Mouse (Mus musculus) layer of hippocampus, postnatal 14 days (tissue): Measurements from ENCODE around the gene Ccnt1. TPM values are rescaled to one million over a fixed set of nuclear protein-coding genes. Genes with fewer than 3 reads are reported as not detected.
"Not testable (repeated sequence)": the region's sequence is repeated elsewhere in the genome, so short reads cannot be mapped to it uniquely, and the experiment has no call there.

Source experiments
- DNase-seq, 2 experiments: peaks; one replicate each; pipeline ENCODE4 v3.0.0; 2021 to 2022; ENCODE audit warnings: low spot score in 2 of 2, mixed read lengths in 1 of 2
- total RNA-seq, 2 experiments: library from RNA; stranded (reverse); gene quantifications; 2 replicates each; pipeline ENCODE4 v1.2.3; 2021

Gene Ccnt1
- total RNA-seq, 2 experiments from 2014 or later = 43.9 to 44.7 TPM

DNA sequence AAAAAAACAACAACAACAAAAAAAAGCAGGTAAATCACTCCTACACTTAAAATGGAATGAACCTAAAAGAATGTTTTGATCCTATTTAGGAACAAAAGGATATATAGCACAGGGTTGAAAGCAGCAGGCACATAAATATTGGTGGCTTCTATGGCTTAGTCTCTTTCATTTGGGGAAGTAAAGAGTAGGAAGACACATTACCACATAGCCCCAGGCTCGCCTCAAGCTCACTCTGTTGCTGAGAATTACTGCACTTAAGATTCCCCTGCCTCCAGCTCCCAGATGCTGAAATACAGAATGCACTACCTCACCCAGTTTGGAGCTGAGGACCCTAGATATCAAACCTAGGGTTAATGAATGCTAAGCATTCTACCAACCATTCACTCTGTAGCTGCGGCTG lies 18.0 kb downstream of the Ccnt1 start:
- no peak for DNase-seq

- no peak for DNase-seq
Observed at GRCm38 (mm10) chr15:98546843-98547242, 23.9 kb downstream of the Ccnt1 start.

DNA sequence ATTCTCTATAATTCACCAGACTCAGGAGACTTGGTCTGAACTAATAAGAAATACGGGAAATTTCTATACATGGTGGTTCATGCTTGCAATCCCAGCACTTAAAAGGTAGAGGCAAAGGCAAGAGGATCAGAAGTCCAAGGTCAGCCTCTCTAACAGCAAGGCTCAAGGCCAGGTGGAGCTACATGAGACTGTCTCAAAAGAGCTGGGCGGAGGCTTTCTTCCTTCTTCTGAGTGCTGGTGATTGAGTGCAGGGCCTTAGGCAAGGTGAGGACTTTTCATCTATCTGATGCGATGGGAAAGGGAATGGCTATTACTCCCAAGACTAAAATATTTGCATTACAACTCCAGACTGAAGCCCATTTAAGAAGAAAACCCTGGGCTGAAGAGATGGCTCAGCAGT lies 25.6 kb downstream of the Ccnt1 start:
- no peak for DNase-seq

DNA sequence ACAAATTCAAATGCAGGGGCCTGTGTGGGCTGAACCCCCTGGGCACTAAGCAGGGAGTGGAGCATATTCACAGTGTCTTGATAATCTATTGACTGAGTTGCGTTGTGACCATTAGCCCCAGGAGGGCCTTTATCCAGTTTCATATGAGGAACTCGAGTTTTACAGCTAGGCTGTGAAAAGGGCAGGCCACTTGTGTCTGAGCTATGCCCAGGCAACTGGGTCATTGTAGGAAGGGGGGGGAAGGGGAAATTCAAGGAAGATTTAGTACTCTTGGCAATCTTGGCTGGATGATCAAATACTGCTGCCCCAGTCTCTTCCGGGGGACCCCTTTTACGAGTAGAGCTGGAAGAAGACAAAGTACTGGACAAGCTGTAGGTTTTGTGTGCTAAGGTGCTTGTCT lies 27.4 kb downstream of the Ccnt1 start:
- no peak for DNase-seq

DNA sequence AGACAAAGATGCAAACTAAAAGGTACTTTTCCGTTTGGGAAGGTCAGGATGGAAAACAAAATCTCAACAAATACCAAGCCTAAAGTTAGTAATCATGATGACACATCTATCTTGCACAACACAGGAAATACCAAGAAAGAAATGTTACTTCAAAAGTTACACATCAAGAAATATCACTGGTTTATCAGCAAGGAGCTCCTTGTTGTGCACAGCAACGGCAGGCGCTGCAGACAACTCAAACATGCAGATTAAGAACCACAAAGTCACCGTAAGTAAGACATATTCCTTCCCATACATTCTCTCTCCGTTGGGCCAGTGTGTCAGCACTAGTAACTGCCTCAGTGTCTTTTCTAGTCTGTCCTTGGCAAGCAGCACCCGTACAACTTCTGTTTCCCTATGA lies 29.7 kb downstream of the Ccnt1 start:
- no peak for DNase-seq

- no peak for DNase-seq
Observed at GRCm38 (mm10) chr15:98537923-98538322, 32.8 kb downstream of the Ccnt1 start.

GRCm38 (mm10) chr15:98536828-98537510 lies 33.8 kb downstream of the Ccnt1 start:
- no peak for DNase-seq

- no peak for DNase-seq
Observed at GRCm38 (mm10) chr15:98535921-98536320, 34.8 kb downstream of the Ccnt1 start.

DNA sequence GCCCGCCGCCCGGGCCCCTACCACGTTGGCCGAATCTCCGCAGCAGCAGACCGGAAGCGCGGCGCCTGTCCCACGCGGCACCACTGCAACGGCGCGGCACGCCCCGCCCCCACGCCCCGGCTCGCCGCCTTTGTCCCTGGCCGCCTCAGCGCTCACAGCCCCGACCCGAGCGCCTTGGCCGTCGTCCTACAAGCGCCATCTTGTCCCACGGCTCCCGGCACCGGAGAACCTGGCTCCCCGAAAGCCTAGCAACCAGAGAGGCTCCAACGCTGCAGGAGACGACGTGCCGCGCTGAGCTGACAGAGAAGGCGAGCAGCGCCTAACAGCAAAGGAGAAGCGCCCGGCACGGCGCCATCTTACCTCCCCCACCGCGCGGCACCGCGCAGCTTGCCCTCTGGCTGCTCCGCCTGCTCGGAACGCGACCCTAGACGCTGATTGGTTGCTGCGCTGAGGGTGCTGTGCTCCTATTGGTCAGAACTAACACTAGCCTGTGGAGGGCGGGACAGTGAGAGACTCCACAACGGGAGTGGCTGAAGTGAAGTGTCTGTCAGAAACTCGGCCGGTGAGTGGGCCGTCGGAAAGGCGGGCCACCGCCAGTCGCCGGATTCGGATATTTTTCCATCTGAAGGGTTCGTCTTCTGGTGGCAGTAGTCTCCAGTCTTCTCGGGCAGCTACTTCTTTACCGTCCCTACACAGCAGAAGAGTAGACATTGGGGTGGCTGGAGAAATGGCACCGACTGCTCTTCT lies 36.7 kb downstream of the Ccnt1 start, which contains the start of gene Kansl2:
Gene Kansl2, minus strand, starts transcription at position 384 of the 747 bp plus-strand sequence.
- peak; percentile 99 for DNase-seq

DNA sequence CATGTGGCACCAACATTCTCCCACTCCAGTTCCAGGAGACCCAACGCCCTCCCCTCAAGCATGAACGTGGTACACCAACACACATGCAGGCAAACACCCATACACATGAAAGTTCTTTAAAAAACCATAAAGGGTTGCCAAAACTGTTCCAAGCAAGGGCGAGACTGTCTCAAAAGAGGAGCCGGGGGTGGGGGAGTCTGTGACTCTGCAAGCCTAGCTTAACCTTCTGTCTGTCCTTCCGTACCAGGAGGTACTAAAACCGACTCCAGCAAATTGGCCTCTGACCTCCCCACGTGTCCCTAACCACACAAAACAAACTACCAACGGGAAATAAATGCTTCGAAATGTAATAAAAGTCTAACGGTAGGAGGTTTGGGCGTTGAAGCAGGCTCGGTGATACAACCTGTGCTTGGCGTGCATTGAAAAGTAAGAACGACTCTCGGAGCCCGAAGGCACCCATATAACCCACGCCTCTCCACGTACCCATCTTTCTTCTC lies 37.6 kb downstream of the Ccnt1 start:
- no peak for DNase-seq

- no peak for DNase-seq
Observed at GRCm38 (mm10) chr15:98532281-98532680, 38.4 kb downstream of the Ccnt1 start.

DNA sequence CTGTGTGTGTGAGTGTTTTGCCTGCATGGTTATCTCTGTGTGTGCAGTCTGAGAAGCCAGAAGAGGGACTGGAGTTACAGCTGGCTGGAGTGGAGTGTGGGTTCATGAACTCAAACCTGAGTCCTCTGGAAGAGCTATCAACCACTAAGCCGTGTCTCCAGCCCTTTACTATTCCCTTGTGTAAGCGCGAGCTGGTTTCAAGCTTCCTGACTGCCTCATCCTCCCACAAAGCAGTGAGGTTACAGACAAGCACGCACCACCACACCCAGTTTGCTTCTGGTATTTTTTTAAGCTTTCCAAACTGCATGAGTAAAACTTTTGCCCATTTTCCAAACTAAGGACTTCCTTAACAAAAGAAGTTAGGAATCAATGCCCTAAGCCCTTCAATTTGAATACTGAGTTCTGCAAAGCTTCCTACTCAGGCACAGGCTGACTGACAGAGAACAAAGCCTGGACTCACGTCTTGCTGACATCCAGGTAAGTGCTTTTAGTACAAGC lies 42.6 kb downstream of the Ccnt1 start:
- DNase-seq = no peak

GRCm38 (mm10) chr15:98527056-98527771 lies 43.5 kb downstream of the Ccnt1 start:
- no peak for DNase-seq

- DNase-seq = no peak
Observed at GRCm38 (mm10) chr15:98526057-98526456, 44.7 kb downstream of the Ccnt1 start.

DNA sequence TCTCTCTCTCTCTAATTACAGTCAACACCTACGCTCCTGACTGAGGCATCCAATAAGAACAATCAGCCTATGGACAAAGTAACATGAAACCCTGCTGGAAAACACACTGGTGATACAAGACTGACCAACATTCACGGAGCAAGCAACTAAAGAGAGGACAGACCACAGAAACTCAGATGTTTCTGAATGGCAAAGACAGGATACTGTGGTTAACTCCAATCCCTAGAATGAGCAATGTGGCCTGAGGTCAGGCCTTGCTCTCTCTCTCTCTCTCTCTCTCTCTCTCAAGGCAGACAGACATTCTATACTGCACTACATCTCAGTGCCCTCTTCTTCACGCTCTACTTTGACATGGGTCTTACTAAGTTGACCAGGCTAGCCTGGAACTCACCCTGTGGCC lies 49.5 kb downstream of the Ccnt1 start:
- no peak for DNase-seq

GRCm38 (mm10) chr15:98517380-98518355 lies 53.1 kb downstream of the Ccnt1 start:
- DNase-seq = peak; percentile 56 to 59

GRCm38 (mm10) chr15:98514845-98515244 lies 55.9 kb downstream of the Ccnt1 start:
- DNase-seq = not testable (repeated sequence)

- DNase-seq = no peak
Observed at GRCm38 (mm10) chr15:98514146-98514545, 56.6 kb downstream of the Ccnt1 start.

DNA sequence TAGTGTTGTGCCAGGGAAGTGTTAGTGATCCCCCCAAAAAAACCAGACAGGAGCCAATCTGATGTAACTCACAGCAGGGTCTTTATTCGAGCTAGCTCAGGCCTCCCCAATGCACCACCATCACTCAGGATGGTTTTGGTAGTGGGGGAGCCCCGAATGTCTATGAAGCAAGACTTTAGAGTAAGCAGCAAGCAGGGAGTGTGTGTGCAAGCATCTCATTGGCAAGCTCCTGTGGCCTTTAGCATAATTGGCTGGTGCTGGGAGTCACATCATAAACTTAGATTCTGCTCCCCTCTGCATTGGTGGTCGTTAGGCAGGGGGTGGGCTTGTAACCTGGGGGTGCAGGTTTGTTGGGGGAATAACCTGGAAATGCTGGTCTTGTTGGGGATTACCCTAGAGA lies 57.0 kb downstream of the Ccnt1 start:
- DNase-seq = not testable (repeated sequence)

DNA sequence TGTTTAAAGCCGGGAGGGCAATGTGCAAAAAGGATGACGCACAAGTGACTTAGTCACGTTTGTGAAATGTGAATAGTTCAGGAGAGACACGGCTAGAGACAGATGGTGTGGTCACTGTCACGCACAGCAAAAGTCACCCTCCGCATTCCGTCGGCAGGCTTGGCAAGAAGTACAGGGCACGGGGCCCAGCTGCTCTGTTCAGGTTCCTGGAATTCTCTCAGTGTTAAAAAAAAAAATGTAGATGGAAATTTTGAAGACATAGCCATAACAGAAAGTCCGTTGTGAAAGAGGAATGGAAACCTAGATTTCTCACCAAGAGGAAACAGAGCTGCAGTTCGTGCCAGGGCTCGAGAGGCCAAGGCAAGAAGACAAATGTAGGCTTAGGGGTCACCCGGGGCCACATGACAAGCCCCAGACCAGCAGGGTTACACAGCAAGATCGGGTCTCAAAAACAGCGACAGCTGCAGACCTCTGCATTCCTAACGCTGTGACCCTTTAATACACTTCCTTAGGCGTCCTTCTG lies 57.9 kb downstream of the Ccnt1 start:
- DNase-seq = no peak
